In the genomic region with DNA sequence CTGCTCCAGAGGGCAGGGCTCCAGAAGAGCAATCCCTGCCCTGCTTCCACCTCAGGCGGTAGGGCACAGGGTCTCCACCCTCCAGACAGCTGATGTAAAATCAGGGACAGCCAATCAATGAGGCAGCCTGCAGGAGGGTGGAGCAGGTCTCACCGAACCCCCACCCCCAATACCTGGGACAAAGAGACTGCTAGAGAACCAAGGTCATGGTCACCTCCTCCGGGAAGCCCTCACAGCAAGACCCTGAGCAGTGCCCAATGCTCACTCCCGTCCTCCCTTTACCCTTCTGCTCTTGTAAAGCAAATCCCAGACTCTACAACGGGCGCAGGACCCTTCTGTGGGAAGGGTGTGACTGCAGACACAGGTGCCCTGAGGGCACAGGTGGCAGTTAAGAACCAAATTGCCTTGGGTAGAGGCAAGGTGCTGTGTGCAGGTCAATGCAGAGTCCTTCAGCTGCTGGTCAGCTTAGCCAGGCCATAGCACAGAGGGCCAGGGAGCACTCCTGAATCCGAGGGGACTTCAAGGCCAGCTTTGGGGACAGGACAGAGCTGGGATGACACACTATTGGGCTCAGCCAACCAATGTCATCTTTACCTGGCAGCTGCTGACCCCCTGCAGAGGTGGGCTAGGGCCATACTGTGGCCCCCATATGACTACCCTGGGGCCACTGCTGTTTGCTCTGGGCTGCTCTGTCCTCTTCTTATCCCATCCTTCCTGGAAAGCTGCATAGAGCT, we compare ENCODE assay signal across 10 mouse cellular contexts. TPM values are rescaled to one million over a fixed set of nuclear protein-coding genes. Genes with fewer than 3 reads are reported as not detected.
A peak's percentile ranks its signal among the peaks of the same experiment; 100 is the strongest.
DNase-seq lines count a peak whose midpoint lies in the region; ATAC-seq and TF ChIP-seq lines count a peak whose summit lies in the region.
"Had no signal": no experiment of that assay in that cellular context is flagged by ENCODE, and none has a peak within 500 bp of the region (broad histone marks: within the 10 kb centered on the region; RNA-seq: fewer than 3 reads in every experiment).

No protein-coding gene starts in this region.

- no peak for TF ChIP-seq CTCF in liver, adult 2 months (IDR thresholded peaks at IDR 0.05; ENCODE audit: low read depth, low read length)

- H3K9me3 ChIP-seq in forebrain, embryonic 12.5 days, result no peaks in the 10 kb centered on the region
- no peaks in the 10 kb centered on the region for H3K9me3 ChIP-seq in limb, embryonic 11.5 days (ENCODE audit: control insufficient read depth, low read length)
- H3K9me3 ChIP-seq in neural tube, embryonic 15.5 days (replicated peaks), result no peaks in the 10 kb centered on the region

- WGBS in liver, adult 2 months, result 39% methylated on average over 7 of the region's 7 CpGs
- 76% methylated on average over 7 of the region's 7 CpGs for WGBS in forebrain, embryonic 12.5 days
- WGBS in limb, embryonic 11.5 days, result 76% methylated on average over 7 of the region's 7 CpGs
- 79% methylated on average over 7 of the region's 7 CpGs for WGBS in neural tube, embryonic 15.5 days

- DNase-seq in liver, adult 2 months (ENCODE audit: extremely low read depth, low read depth, low spot score), result no peak
- DNase-seq in liver, result no peak
- DNase-seq in limb, embryonic 11.5 days (ENCODE audit: low spot score), result no peak
- DNase-seq in frontal cortex, postnatal 36 days (ENCODE audit: low spot score in 2 of 2), result no peak
- DNase-seq in gastrocnemius, postnatal 25 days, result no peak
- no peak for DNase-seq in adrenal gland, adult 18-20 months (ENCODE audit: low spot score in 2 of 2)
- DNase-seq: thymus, postnatal 36 days had no signal

- peak overlapping the region; percentile 81 for H3K9ac ChIP-seq in liver, adult 2 months (ENCODE audit: low read depth, low read length)
- H3K9ac ChIP-seq in forebrain, embryonic 12.5 days, result peak overlapping the region; percentile 91
- H3K9ac ChIP-seq in limb, embryonic 11.5 days (ENCODE audit: low read length), result peak overlapping the region; percentile 86; the same call in 1 of the 2 replicates
- H3K9ac ChIP-seq in neural tube, embryonic 15.5 days (replicated peaks), result peak overlapping the region; percentile 98

- H3K27ac ChIP-seq in liver, adult 2 months (replicated peaks; ENCODE audit: insufficient read depth, low read depth, low read length), result peak overlapping the region; percentile 78
- no peak overlapping the region for H3K27ac ChIP-seq in forebrain, embryonic 12.5 days
- H3K27ac ChIP-seq in limb, embryonic 11.5 days (replicated peaks; ENCODE audit: low read depth, low read length), result no peak overlapping the region
- no peak overlapping the region for H3K27ac ChIP-seq in neural tube, embryonic 15.5 days (replicated peaks)
- H3K27ac ChIP-seq: macrophage had no signal

- no peak for ATAC-seq in forebrain, embryonic 12.5 days (ENCODE audit: low FRiP score)
- no peak for ATAC-seq in limb, embryonic 11.5 days (ENCODE audit: insufficient number of reproducible peaks, low FRiP score, low TSS enrichment, low read depth)
- no peak for ATAC-seq in neural tube, embryonic 15.5 days (ENCODE audit: low FRiP score)

- no peak overlapping the region for H3K4me3 ChIP-seq in liver, adult 2 months (ENCODE audit: insufficient read depth, low read depth, low read length)
- H3K4me3 ChIP-seq in forebrain, embryonic 12.5 days (replicated peaks), result peak overlapping the region; percentile 96
- no peak overlapping the region for H3K4me3 ChIP-seq in limb, embryonic 11.5 days (ENCODE audit: low read depth, low read length)
- peak overlapping the region; percentile 74 for H3K4me3 ChIP-seq in neural tube, embryonic 15.5 days (replicated peaks)

- H3K27me3 ChIP-seq in liver, adult 2 months (ENCODE audit: control insufficient read depth, insufficient read depth, low read length), result no peaks in the 10 kb centered on the region
- H3K27me3 ChIP-seq in forebrain, embryonic 12.5 days, result no peaks in the 10 kb centered on the region
- no peaks in the 10 kb centered on the region for H3K27me3 ChIP-seq in limb, embryonic 11.5 days (ENCODE audit: control insufficient read depth, insufficient read depth, low read length)
- no peaks in the 10 kb centered on the region for H3K27me3 ChIP-seq in neural tube, embryonic 15.5 days (replicated peaks)

- peaks cover 34% of the 10 kb centered on the region for H3K4me1 ChIP-seq in liver, adult 2 months (ENCODE audit: control insufficient read depth, insufficient read depth, low read length)
- H3K4me1 ChIP-seq in forebrain, embryonic 12.5 days, result peaks cover 39% of the 10 kb centered on the region
- H3K4me1 ChIP-seq in limb, embryonic 11.5 days (ENCODE audit: control insufficient read depth, insufficient read depth, low read length), result peaks cover 16% of the 10 kb centered on the region
- H3K4me1 ChIP-seq in neural tube, embryonic 15.5 days, result peaks cover 40% of the 10 kb centered on the region

- H3K4me2 ChIP-seq in forebrain, embryonic 12.5 days, result peak overlapping the region; percentile 99
- peak overlapping the region; percentile 94 for H3K4me2 ChIP-seq in limb, embryonic 11.5 days (ENCODE audit: low read depth, severe bottlenecking)
- H3K4me2 ChIP-seq in neural tube, embryonic 15.5 days, result peak overlapping the region; percentile 83

- H3K36me3 ChIP-seq in liver, adult 2 months (ENCODE audit: control insufficient read depth, insufficient read depth, low read length), result no peaks in the 10 kb centered on the region
- peaks cover 9% of the 10 kb centered on the region; the same call in 1 of the 2 replicates for H3K36me3 ChIP-seq in forebrain, embryonic 12.5 days (replicated peaks)
- H3K36me3 ChIP-seq in limb, embryonic 11.5 days (ENCODE audit: control insufficient read depth, insufficient read depth, low read length), result no peaks in the 10 kb centered on the region
- no peaks in the 10 kb centered on the region for H3K36me3 ChIP-seq in neural tube, embryonic 15.5 days

- TF ChIP-seq POLR2A in liver, adult 2 months (IDR thresholded peaks at IDR 0.05; ENCODE audit: extremely low read depth, insufficient read depth, low read length), result no peak

- H3K79me2 ChIP-seq in liver, adult 2 months (ENCODE audit: control insufficient read depth, insufficient read depth, low read length), result peaks cover 65% of the 10 kb centered on the region

RNA-seq across cellular contexts. Expression of gene Gna11, which starts 2.1 kb away (rescaled TPM):
- 20.7 and 27.3 TPM in 2 replicates for total RNA-seq in liver, adult 2 months (2014; rRNA removed)
- polyA plus RNA-seq in liver, adult 2 months (2012; rRNA removed), result 61.6 and 64.2 TPM in 2 replicates
- 74.8 and 75.9 TPM in 2 replicates for polyA plus RNA-seq in forebrain, embryonic 12.5 days (2016; fragmentation: Nextera tagmentation; extraction: Ambion mirVana)
- polyA plus RNA-seq in limb, embryonic 11.5 days (2014; fragmentation: Nextera tagmentation; extraction: Ambion mirVana), result 80.3 and 82.1 TPM in 2 replicates
- polyA plus RNA-seq in neural tube, embryonic 15.5 days (2015; fragmentation: Nextera tagmentation; extraction: Ambion mirVana), result 91.1 and 102 TPM in 2 replicates
- 10 to 100 TPM; 24.8 to 25.9 TPM for total RNA-seq in gastrocnemius, postnatal 25 days (2021)
- 10 to 100 TPM; 81.7 to 83.4 TPM for total RNA-seq in adrenal gland, adult 18-20 months (2021)

RNA-seq across cellular contexts. Expression of gene Aes, which starts 16.4 kb away (rescaled TPM):
- total RNA-seq in liver, adult 2 months (2014; rRNA removed), result 200 and 263 TPM in 2 replicates
- polyA plus RNA-seq in liver, adult 2 months (2012; rRNA removed), result 1,785 and 2,016 TPM in 2 replicates
- 520 TPM in 2 replicates for polyA plus RNA-seq in forebrain, embryonic 12.5 days (2016; fragmentation: Nextera tagmentation; extraction: Ambion mirVana)
- 259 and 343 TPM in 2 replicates for polyA plus RNA-seq in limb, embryonic 11.5 days (2014; fragmentation: Nextera tagmentation; extraction: Ambion mirVana)
- 771 and 825 TPM in 2 replicates for polyA plus RNA-seq in neural tube, embryonic 15.5 days (2015; fragmentation: Nextera tagmentation; extraction: Ambion mirVana)
- total RNA-seq in gastrocnemius, postnatal 25 days (2021), result 100 to 1,000 TPM; 845 to 891 TPM
- total RNA-seq in adrenal gland, adult 18-20 months (2021), result 1,000 to 10,000 TPM in 1 of 2 experiments, 100 to 1,000 TPM in 1; 911 to 1,138 TPM

RNA-seq across cellular contexts. Expression of gene Gna15, which starts 18.9 kb away (rescaled TPM):
- total RNA-seq in liver, adult 2 months (2014; rRNA removed), result 0.94 and 1.1 TPM in 2 replicates
- 0.31 and 0.64 TPM in 2 replicates for polyA plus RNA-seq in liver, adult 2 months (2012; rRNA removed)
- polyA plus RNA-seq in forebrain, embryonic 12.5 days (2016; fragmentation: Nextera tagmentation; extraction: Ambion mirVana), result 0.49 and 0.92 TPM in 2 replicates
- polyA plus RNA-seq in limb, embryonic 11.5 days (2014; fragmentation: Nextera tagmentation; extraction: Ambion mirVana), result 0.99 and 1.1 TPM in 2 replicates
- 1.7 and 2.6 TPM in 2 replicates for polyA plus RNA-seq in neural tube, embryonic 15.5 days (2015; fragmentation: Nextera tagmentation; extraction: Ambion mirVana)
- under 1 TPM; 0.36 to 0.62 TPM for total RNA-seq in gastrocnemius, postnatal 25 days (2021)
- total RNA-seq in adrenal gland, adult 18-20 months (2021), result 1 to 10 TPM; 1.7 to 2.6 TPM

RNA-seq across cellular contexts. Expression of gene Tle2, which starts 31.5 kb away (rescaled TPM):
- 3.0 and 7.2 TPM in 2 replicates for total RNA-seq in liver, adult 2 months (2014; rRNA removed)
- 35.4 and 56.0 TPM in 2 replicates for polyA plus RNA-seq in liver, adult 2 months (2012; rRNA removed)
- 14.3 and 16.5 TPM in 2 replicates for polyA plus RNA-seq in forebrain, embryonic 12.5 days (2016; fragmentation: Nextera tagmentation; extraction: Ambion mirVana)
- 13.7 and 18.4 TPM in 2 replicates for polyA plus RNA-seq in limb, embryonic 11.5 days (2014; fragmentation: Nextera tagmentation; extraction: Ambion mirVana)
- polyA plus RNA-seq in neural tube, embryonic 15.5 days (2015; fragmentation: Nextera tagmentation; extraction: Ambion mirVana), result 41.8 and 49.9 TPM in 2 replicates
- 1 to 10 TPM; 5.3 to 6.2 TPM for total RNA-seq in gastrocnemius, postnatal 25 days (2021)
- total RNA-seq in adrenal gland, adult 18-20 months (2021), result 10 to 100 TPM; 58.2 to 65.6 TPM

RNA-seq across cellular contexts. Expression of gene S1pr4, which starts 43.0 kb away (rescaled TPM):
- total RNA-seq in liver, adult 2 months (2014; rRNA removed), result 0.28 and 0.40 TPM in 2 replicates
- 1.2 and 1.5 TPM in 2 replicates for polyA plus RNA-seq in liver, adult 2 months (2012; rRNA removed)
- polyA plus RNA-seq in forebrain, embryonic 12.5 days (2016; fragmentation: Nextera tagmentation; extraction: Ambion mirVana), result 0.21 and 0.49 TPM in 2 replicates
- polyA plus RNA-seq in limb, embryonic 11.5 days (2014; fragmentation: Nextera tagmentation; extraction: Ambion mirVana), result 0.10 and 0.43 TPM in 2 replicates
- polyA plus RNA-seq in neural tube, embryonic 15.5 days (2015; fragmentation: Nextera tagmentation; extraction: Ambion mirVana), result 0.69 and 2.1 TPM in 2 replicates
- under 1 TPM; 0.99 to 1.00 TPM for total RNA-seq in gastrocnemius, postnatal 25 days (2021)
- 1 to 10 TPM; 1.3 to 1.4 TPM for total RNA-seq in adrenal gland, adult 18-20 months (2021)

Comparison
In these comparisons a context has a peak if more than half of its experiments do, and no peak if none do; other contexts are left out.
1. H3K4me3 ChIP-seq: peak in forebrain, embryonic 12.5 days (single experiment) and neural tube, embryonic 15.5 days (single experiment); none in liver, adult 2 months (single experiment) and limb, embryonic 11.5 days (single experiment).
2. Peak in every context shown above with its lines, with median percentiles within 50 percentile points of each other: H3K9ac ChIP-seq and H3K4me2 ChIP-seq.